Mouse (Mus musculus): ENCODE data around the gene Ppp1r14b. TPM values are rescaled to one million over a fixed set of nuclear protein-coding genes. Genes with fewer than 3 reads are reported as not detected.

Ppp1r14b gene
- polyA plus RNA-seq, 1 experiment = 98.9 TPM

GRCm38 (mm10) chr19:6941372-6942248 is 33.2 kb upstream of the Ppp1r14b start, which contains the start of gene Bad:
Bad (plus strand) TSS chr19:6941861.
- WGBS = 1% methylated on average over 83 of the region's 83 CpGs
- no peak for DNase-seq (ENCODE audit: low read depth, low spot score)

- DNase-seq (ENCODE audit: low read depth, low spot score) = no peak
- WGBS = under 1% methylated on average over 27 of the region's 27 CpGs
These were observed 32.5 kb upstream of the Ppp1r14b start, which contains the start of gene Gpr137 for GRCm38 (mm10) chr19:6942249-6942691. Gpr137 (minus strand) TSS chr19:6942480.

- DNase-seq (ENCODE audit: low read depth, low spot score) = no peak
- 25% methylated on average over 5 of the region's 5 CpGs for WGBS
These were observed 32.0 kb upstream of the Ppp1r14b start for GRCm38 (mm10) chr19:6942764-6943163.

GRCm38 (mm10) chr19:6943709-6944108 is 31.1 kb upstream of the Ppp1r14b start:
- DNase-seq (ENCODE audit: low read depth, low spot score) = no peak
- WGBS = 90% methylated on average over 6 of the region's 6 CpGs

- 57% methylated on average over 4 of the region's 4 CpGs for WGBS
- no peak for DNase-seq (ENCODE audit: low read depth, low spot score)
These were observed 27.0 kb upstream of the Ppp1r14b start for GRCm38 (mm10) chr19:6947742-6948141.

GRCm38 (mm10) chr19:6948186-6948585 is 26.6 kb upstream of the Ppp1r14b start:
- DNase-seq (ENCODE audit: low read depth, low spot score) = no peak
- WGBS = 89% methylated on average over 4 of the region's 4 CpGs

- DNase-seq (ENCODE audit: low read depth, low spot score) = no peak
- 45% methylated on average over 5 of the region's 5 CpGs for WGBS
These were observed 25.2 kb upstream of the Ppp1r14b start for GRCm38 (mm10) chr19:6949532-6949931.

GRCm38 (mm10) chr19:6949951-6950350 is 24.8 kb upstream of the Ppp1r14b start:
- DNase-seq (ENCODE audit: low read depth, low spot score) = no peak
- 44% methylated on average over 5 of the region's 5 CpGs for WGBS

GRCm38 (mm10) chr19:6950613-6951153 is 24.1 kb upstream of the Ppp1r14b start:
- DNase-seq (ENCODE audit: low read depth, low spot score) = no peak

GRCm38 (mm10) chr19:6951381-6951968 is 23.3 kb upstream of the Ppp1r14b start:
- under 1% methylated on average over 35 of the region's 35 CpGs for WGBS
- peak; percentile 93 for DNase-seq (ENCODE audit: low read depth, low spot score)

More at GRCm38 (mm10) chr19:6950613-6951153, 24.1 kb upstream of the Ppp1r14b start:
- under 1% methylated on average over 28 of the region's 28 CpGs for WGBS

GRCm38 (mm10) chr19:6951994-6952711 is 22.6 kb upstream of the Ppp1r14b start:
- no peak for DNase-seq (ENCODE audit: low read depth, low spot score)
- WGBS = 1% methylated on average over 31 of the region's 31 CpGs

GRCm38 (mm10) chr19:6952712-6953037 is 22.1 kb upstream of the Ppp1r14b start:
- no peak for DNase-seq (ENCODE audit: low read depth, low spot score)
- 13% methylated on average over 3 of the region's 3 CpGs for WGBS

- WGBS = 18% methylated on average over 9 of the region's 9 CpGs
- no peak for DNase-seq (ENCODE audit: low read depth, low spot score)
These were observed 20.7 kb upstream of the Ppp1r14b start for GRCm38 (mm10) chr19:6954046-6954445.

- WGBS = 81% methylated on average over 7 of the region's 7 CpGs
- DNase-seq (ENCODE audit: low read depth, low spot score) = no peak
These were observed 19.3 kb upstream of the Ppp1r14b start for GRCm38 (mm10) chr19:6955424-6955823.

- 87% methylated on average over 10 of the region's 10 CpGs for WGBS
- no peak for DNase-seq (ENCODE audit: low read depth, low spot score)
These were observed 18.3 kb upstream of the Ppp1r14b start for GRCm38 (mm10) chr19:6956461-6956860.

- WGBS = 4% methylated on average over 15 of the region's 15 CpGs
- DNase-seq (ENCODE audit: low read depth, low spot score) = no peak
These were observed 6.1 kb upstream of the Ppp1r14b start for GRCm38 (mm10) chr19:6968491-6969271.

- DNase-seq (ENCODE audit: low read depth, low spot score) = no peak
- WGBS = 2% methylated on average over 20 of the region's 20 CpGs
These were observed 5.5 kb upstream of the Ppp1r14b start for GRCm38 (mm10) chr19:6969291-6969664.

GRCm38 (mm10) chr19:6969665-6970381 is 4.9 kb upstream of the Ppp1r14b start:
- WGBS = 2% methylated on average over 54 of the region's 55 CpGs
- DNase-seq (ENCODE audit: low read depth, low spot score) = no peak
